Mouse (Mus musculus): ENCODE measurements at regions not wholly inside any gene's neighbourhood (a gene's known extent, or its start where the extent isn't known, plus 50 kb on each side); places are given as distances from the start of the nearest gene placed in this dataset.
"Not testable (repeated sequence)": the region's sequence is repeated elsewhere in the genome, so short reads cannot be mapped to it uniquely, and the experiment has no call there.

DNA sequence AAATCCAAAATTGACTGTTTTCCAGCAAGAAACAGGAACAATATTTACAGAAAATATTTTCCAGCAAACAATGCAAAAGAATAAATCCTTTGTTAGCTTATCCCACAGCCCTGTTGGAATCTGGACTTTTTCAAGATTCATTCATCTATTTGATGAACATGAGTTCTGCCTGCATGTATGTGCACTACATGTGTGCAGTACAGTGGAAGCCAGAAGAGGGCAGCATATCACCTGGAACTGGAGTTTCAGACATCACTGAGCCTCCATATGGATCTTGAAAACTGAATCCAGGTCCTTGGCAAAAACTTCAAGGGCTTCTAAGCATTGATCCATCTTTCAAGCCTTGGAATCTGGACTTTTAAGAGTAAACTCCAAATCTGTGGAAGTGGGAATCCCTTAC, 286.9 kb upstream of the Irx1 start:
- no peak for ATAC-seq (replicated peaks in 1 of 2; ENCODE audit: insufficient read depth in 1 of 2, low FRiP score in 2 of 2, low TSS enrichment in 1 of 2, low read depth in 1 of 2, poor library complexity in 2 of 2, severe bottlenecking in 2 of 2)

DNA sequence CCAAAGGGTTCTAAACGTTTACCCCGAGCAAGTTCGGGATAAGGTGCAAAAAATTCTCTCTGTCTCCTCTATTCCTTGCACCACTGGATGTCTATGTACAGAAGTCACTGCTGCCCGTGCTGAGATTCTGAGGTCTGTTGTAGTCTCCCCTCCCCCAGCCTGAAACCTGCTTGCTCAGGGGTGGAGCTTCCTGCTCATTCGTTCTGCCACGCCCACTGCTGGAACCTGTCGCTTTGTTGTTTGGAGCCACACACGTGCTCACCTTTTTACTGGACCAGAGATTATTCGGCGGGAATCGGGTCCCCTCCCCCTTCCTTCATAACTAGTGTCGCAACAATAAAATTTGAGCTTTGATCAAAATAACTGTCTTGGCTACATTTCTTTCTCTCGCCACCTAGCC, 289.7 kb upstream of the Irx1 start:
- ATAC-seq (replicated peaks in 1 of 2; ENCODE audit: insufficient read depth in 1 of 2, low FRiP score in 2 of 2, low TSS enrichment in 1 of 2, low read depth in 1 of 2, poor library complexity in 2 of 2, severe bottlenecking in 2 of 2), result not testable (repeated sequence)

DNA sequence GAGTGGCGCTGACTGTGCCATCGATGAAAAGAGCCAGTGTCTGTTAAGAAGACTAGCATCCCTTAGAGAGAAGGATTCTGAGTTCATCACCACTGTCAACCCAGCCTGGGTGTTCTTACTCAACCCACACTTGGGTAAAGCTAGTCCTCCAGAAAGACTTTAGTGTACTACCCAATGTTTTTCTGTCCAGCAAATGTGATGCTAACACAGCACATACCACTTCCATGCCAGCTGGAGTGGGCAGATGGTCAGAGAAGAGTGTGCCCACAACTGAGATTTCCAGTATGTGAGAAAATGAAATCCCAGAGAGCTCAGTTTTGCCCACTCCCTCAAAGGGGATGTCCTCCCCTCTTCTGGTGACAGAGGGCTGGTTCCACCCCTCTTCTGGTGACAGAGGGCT, 295.3 kb upstream of the Irx1 start:
- no peak for ATAC-seq (replicated peaks in 1 of 2; ENCODE audit: insufficient read depth in 1 of 2, low FRiP score in 2 of 2, low TSS enrichment in 1 of 2, low read depth in 1 of 2, poor library complexity in 2 of 2, severe bottlenecking in 2 of 2)

DNA sequence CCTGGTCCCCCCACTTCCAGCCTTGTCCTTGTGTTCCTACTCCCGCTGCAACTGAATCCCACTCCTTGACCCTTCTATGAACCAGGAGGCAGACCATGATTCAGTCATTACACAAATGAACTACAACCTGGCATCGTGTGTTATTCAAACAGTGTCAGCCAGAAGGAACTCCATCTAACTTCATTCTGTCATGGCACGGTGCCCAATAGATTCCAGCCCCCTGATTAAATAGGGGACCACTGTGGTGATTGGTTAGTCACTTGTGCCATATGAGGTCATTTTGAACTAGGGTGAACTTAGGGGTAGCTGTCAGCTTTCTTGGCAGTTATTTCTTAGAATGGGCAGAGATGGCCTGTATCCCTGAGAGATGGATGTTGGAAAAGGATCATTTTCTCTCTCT, 300.9 kb upstream of the Irx1 start:
- ATAC-seq (replicated peaks in 1 of 2; ENCODE audit: insufficient read depth in 1 of 2, low FRiP score in 2 of 2, low TSS enrichment in 1 of 2, low read depth in 1 of 2, poor library complexity in 2 of 2, severe bottlenecking in 2 of 2), result no peak

DNA sequence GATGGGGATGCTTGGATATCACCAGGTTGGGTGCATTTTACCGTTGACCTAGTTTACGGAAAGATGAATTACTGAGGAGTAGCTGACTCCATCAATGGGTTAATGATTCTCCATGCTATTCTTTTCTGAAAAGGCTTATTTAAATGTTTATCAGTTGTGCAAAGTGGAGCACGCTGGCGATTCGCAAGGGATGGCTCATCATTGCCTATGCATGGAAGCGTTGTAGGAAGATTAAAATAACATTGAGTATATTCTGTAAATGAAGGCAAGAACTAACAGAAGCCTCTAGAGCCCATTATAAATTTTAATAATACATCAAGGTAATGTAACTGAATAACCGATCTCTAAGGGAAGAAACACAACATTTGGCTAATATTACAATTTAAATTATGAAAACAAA, 301.6 kb upstream of the Irx1 start:
- ATAC-seq (replicated peaks in 1 of 2; ENCODE audit: insufficient read depth in 1 of 2, low FRiP score in 2 of 2, low TSS enrichment in 1 of 2, low read depth in 1 of 2, poor library complexity in 2 of 2, severe bottlenecking in 2 of 2), result no peak

DNA sequence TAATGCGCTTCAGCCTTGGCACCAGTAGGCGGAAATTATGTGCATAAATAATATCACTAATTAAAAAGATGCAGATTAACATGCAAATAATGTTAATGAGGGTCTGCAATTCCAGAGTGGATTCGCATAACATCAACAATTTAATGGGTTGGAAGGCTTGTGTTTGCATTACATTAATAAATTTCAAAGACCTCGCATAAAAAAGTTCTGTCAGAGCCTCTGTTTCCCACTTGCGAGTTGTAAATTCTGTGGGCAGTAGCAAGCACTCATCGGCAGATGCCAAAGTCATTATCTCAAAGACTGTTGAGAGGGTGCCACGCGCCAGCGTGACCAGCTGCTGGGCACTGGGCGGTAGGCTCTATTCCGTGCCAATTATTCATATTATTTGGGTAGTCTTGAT, 302.1 kb upstream of the Irx1 start:
- no peak for ATAC-seq (replicated peaks in 1 of 2; ENCODE audit: insufficient read depth in 1 of 2, low FRiP score in 2 of 2, low TSS enrichment in 1 of 2, low read depth in 1 of 2, poor library complexity in 2 of 2, severe bottlenecking in 2 of 2)

DNA sequence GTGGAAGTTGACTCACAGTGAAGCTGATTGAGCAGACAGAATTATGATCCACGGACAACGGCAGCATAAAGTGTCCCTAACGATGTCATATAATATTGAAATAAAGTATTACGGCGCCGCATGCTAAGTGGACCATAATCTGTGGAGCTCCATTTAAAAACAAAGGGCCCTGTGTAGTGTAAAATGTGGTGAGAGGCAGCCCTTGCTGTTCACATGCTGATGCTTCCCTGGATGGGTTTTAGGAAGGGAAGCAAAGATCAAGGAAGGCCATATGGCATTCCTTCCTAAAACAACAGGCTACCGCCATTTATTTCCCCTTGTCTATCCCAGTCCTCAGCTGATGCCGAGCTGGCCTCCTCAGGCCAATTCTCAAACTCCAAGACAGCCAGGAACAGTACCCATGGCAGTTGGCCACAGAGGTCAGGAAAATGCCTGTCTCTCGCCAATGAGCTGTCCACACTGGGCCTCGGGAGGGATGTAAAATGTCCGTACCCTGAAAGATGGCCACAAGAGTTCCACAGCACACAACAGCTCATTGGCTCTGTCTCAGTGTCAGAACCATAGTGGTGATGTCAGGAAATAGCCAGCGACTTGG, 302.7 kb upstream of the Irx1 start:
- no peak for ATAC-seq (replicated peaks in 1 of 2; ENCODE audit: insufficient read depth in 1 of 2, low FRiP score in 2 of 2, low TSS enrichment in 1 of 2, low read depth in 1 of 2, poor library complexity in 2 of 2, severe bottlenecking in 2 of 2)

DNA sequence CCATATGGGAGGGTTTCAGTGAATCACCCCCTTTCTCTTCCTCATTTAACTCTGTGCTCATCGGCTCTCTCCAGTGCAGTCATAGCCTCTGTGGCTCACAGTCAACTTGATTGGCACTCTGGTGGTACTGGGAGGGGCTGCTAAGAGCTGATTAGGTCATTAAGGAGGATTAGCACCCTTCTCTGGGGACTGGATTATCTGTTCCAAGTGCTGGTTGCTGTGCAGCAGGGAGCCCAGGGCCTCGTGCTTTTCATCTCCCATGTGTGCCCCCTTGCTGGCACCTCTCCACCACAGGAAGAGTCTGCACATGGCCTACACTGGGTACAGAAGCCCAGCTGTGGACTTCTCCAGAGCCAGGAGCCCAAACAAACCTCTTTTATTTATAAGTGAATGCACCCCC, 316.8 kb upstream of the Irx1 start:
- no peak for ATAC-seq (replicated peaks in 1 of 2; ENCODE audit: insufficient read depth in 1 of 2, low FRiP score in 2 of 2, low TSS enrichment in 1 of 2, low read depth in 1 of 2, poor library complexity in 2 of 2, severe bottlenecking in 2 of 2)

DNA sequence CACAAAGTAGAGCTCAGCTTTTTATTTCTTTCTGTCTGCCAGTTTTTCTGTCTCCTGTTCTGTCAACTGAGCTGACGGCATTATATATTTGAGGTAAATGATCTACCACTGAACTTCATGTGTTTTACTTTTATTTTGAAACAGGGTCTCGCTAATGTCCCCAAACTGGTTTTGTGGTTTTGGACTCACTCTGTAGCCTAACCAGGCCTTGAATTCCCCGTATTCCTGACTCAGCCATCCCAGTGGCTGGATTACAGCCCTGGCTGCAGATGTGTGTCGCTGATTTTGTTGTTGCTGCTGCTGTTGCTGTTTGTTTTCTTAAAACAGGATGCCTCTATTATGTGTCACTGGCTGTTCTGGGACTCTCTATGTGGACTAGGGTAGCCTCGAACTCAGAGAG, 317.3 kb upstream of the Irx1 start:
- ATAC-seq (replicated peaks in 1 of 2; ENCODE audit: insufficient read depth in 1 of 2, low FRiP score in 2 of 2, low TSS enrichment in 1 of 2, low read depth in 1 of 2, poor library complexity in 2 of 2, severe bottlenecking in 2 of 2), result no peak

DNA sequence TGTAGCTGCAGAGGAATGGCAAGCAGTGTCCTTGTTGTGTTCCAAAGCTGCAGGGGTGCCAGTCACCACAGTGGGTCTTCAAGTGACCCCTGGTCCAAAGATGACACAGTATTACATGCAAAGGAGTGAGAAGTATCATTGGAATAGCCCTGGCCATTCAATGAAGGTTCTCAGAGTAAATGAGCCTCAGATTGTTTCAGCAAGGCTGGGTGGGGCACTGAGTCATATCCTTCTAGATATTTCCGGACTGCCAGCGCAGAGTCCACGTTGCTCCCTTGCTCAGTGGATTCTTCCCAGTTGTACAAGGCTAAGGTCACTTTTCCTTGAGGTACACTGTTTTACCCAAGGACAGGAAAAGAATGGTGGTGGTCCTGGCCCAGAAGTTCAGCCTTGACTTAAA, 319.2 kb upstream of the Irx1 start:
- no peak for ATAC-seq (replicated peaks in 1 of 2; ENCODE audit: insufficient read depth in 1 of 2, low FRiP score in 2 of 2, low TSS enrichment in 1 of 2, low read depth in 1 of 2, poor library complexity in 2 of 2, severe bottlenecking in 2 of 2)

DNA sequence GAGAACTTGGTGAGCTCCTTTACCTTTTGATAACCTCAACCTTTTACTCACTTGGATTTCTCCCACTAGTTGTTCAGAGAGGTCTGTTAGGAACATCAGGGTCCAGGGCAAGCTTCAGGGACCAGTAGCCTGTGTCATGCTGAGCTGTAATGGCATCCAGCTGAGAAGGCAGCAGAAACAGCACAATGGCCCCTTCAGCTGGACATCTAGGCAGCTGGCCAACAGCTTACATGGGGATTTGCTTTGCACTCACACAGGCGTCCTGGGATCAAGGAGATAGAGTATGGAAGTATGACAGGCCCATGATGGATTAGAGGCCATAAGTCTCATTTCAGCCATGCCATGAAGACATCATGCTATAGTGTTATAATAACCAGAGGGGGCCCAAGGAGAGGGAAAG, 320.2 kb upstream of the Irx1 start:
- no peak for ATAC-seq (replicated peaks in 1 of 2; ENCODE audit: insufficient read depth in 1 of 2, low FRiP score in 2 of 2, low TSS enrichment in 1 of 2, low read depth in 1 of 2, poor library complexity in 2 of 2, severe bottlenecking in 2 of 2)

DNA sequence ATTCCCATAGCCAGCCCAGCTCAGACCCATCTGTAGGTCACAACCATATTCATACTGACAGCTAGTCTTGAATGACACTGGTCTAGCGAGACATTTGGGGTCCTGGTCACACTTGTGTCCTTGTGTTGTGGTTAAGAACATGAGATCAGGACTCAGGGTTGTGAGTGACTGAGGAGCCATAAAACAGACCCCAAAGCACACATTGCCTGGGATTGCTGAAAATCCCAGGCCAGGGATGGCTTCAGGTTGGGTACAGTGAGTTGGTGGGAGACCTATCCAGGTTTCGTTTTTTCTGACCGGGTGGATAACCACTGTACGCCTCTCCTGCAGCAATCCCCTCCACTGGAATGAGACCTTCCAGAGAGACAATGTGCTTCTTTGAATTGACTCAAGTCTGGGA, 322.8 kb upstream of the Irx1 start:
- no peak for ATAC-seq (replicated peaks in 1 of 2; ENCODE audit: insufficient read depth in 1 of 2, low FRiP score in 2 of 2, low TSS enrichment in 1 of 2, low read depth in 1 of 2, poor library complexity in 2 of 2, severe bottlenecking in 2 of 2)

DNA sequence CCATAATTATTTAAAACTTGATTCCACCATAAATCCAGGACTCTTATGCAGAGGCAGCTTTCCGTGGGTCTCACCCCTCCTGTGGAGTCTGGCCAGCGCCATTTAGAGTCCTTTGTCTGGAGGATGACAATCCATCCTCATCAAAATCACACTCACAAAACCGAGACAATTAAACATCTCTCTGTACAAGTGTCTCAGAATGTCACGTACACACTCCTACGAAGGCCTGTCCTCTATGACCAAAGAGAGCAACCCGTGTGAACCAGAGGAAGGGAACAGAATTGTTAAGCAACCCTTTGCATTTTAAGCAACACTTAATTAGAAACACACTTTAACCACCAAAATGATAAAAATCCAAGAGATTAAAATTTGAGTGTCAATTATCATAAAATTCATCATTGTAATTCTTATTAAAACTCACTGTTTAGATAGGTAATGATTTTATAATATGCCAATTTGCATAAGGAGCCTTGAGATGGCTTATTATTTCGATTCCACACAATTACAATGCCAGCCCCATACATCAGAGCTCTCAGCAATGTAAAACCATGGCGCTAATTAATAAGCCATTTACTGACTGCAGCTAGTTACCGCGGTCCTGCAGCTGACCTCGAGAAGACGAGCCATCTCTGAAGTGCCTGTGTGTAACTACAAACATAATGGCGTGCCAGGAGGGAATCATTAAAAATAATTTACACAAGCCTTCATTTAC, 325.0 kb upstream of the Irx1 start:
- ATAC-seq (replicated peaks in 1 of 2; ENCODE audit: insufficient read depth in 1 of 2, low FRiP score in 2 of 2, low TSS enrichment in 1 of 2, low read depth in 1 of 2, poor library complexity in 2 of 2, severe bottlenecking in 2 of 2), result no peak

DNA sequence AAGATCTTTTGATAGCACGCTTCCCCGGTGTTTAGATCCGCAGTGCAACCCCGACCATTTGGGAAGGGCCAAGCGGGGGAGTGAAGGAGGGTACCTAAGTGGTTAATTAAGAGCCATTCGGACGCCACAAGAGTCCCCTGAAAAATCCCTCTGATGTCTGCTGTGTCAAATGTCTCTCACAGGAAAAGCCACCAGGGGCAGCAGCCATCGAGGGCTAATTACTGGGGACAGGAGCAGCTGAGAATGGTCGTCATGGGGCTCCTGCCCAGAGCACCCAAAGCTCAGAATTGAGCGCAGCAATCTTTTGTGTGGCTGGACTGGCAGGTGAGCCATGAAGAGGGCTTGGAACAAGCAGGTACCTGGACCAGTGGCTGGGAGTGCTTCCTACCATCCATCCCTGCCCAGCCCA, 325.6 kb upstream of the Irx1 start:
- ATAC-seq (replicated peaks in 1 of 2; ENCODE audit: insufficient read depth in 1 of 2, low FRiP score in 2 of 2, low TSS enrichment in 1 of 2, low read depth in 1 of 2, poor library complexity in 2 of 2, severe bottlenecking in 2 of 2), result no peak

DNA sequence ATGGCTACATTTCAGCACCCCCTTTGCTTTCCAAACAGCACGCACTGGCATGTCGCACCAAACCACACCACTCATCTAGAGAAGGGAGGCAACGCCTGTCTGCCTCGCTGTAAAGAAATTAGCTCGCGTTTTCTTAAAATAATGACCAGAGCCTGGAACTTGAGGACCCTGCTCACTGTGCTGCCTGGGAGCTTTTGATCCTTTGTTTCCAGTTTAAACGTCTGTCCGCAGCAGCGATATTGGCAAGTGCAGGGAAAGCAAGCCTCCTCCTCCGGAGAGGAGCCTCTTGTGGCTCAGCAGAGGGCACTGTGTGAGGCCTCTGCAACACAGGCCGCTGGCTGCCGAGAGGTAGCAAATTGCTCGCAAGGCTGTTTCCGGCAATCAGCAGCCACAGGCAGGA, 328.8 kb upstream of the Irx1 start:
- ATAC-seq (replicated peaks in 1 of 2; ENCODE audit: insufficient read depth in 1 of 2, low FRiP score in 2 of 2, low TSS enrichment in 1 of 2, low read depth in 1 of 2, poor library complexity in 2 of 2, severe bottlenecking in 2 of 2), result no peak

DNA sequence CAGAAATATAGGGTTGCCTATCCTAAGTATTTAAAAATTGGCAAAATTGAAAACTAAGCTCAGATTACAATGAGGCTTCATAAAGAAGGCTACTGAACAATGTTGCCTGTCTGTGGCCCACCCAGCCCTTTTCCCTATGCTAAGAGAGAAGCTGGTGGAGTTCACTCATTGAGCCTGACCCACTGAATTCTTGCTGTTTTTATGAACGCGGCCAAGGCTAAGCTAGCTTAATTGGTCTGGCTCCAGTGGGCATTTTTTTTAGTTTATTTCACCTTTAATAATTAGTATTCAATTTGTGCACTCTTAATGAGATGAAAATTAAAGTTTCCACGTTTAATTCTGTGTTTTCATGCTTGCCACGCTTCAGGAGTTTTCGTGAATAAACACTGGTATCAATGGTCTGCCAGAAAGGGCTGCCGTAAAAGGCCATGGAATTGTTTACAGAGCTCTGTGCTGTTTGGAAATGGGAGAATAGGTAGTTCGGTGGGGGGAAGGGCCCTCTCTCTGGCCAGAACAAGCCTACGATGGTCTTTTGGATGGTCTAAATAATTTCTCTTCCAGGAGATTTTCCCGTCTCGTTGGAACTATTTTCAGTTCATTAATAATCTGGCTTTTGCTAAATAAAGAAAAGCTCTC, 329.7 kb upstream of the Irx1 start:
- ATAC-seq (replicated peaks in 1 of 2; ENCODE audit: insufficient read depth in 1 of 2, low FRiP score in 2 of 2, low TSS enrichment in 1 of 2, low read depth in 1 of 2, poor library complexity in 2 of 2, severe bottlenecking in 2 of 2), result no peak

DNA sequence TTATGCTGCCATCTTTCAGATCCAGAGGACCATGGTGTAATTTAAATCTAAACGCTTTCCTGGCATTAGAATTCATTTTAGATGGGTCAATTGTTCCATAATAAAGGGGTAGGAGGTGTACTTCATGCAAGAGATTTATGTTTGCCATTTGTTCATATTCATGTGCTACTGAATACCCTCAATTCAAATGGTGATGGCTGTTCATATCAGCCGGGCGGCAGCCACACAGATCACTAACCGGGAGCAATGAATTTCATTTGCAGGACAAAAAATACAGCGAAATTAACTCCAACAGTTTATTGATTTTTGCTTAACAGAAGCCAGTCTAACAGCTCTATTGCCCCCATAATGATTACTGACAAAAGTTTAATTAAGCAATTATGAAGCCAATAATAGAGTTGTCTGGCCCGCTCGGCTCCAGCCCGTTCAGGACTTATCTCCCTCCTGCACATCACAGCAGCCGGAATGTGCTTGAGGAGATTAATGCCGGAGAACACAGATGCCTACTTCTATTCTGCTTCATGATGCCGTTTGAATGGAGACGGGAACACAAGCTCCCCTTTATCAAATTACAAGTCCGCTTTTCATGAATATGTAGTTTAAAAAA, 330.3 kb upstream of the Irx2 start:
- ATAC-seq (replicated peaks in 1 of 2; ENCODE audit: insufficient read depth in 1 of 2, low FRiP score in 2 of 2, low TSS enrichment in 1 of 2, low read depth in 1 of 2, poor library complexity in 2 of 2, severe bottlenecking in 2 of 2), result no peak

DNA sequence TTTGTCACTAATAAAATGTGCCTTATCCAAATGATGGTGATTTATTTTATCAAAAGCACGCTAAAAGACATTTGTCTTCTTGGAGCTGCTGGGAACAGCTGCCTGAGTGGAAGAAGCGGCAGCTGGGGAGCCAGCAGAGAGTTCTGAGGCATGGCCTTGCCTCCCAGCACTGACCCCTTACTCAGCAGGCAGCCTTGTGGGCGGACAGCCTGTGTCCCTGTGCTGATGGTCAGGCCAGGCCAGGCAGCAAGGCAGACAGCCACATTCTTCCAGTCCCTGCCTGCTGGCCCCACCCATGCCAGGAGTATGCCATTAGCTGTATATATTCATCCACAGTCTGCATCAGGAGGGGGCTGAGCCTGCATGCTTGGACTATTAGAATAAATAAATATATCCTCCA, 329.0 kb upstream of the Irx2 start:
- ATAC-seq (replicated peaks in 1 of 2; ENCODE audit: insufficient read depth in 1 of 2, low FRiP score in 2 of 2, low TSS enrichment in 1 of 2, low read depth in 1 of 2, poor library complexity in 2 of 2, severe bottlenecking in 2 of 2), result no peak

DNA sequence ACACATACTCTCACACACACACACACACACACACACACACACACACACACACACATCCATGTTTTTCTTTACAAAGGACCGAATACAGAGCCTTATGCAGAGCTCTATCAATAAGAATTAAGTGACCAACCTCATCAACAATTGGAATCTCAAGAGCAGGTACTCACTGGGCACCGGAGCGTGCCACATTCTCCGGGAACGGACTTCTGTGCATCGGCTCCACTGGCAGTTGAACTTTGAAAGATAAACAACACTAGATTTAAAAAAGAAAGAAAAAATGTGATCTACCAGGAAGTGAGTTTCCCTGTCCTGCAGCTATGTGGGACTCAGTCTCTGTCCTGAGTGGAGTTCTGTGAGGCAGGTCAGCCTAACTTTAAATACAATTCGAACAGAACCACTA, 327.5 kb upstream of the Irx2 start:
- ATAC-seq (replicated peaks in 1 of 2; ENCODE audit: insufficient read depth in 1 of 2, low FRiP score in 2 of 2, low TSS enrichment in 1 of 2, low read depth in 1 of 2, poor library complexity in 2 of 2, severe bottlenecking in 2 of 2), result no peak
